Mouse (Mus musculus) myocyte (in vitro differentiated cells): ENCODE measurements at regions not wholly inside any gene's neighbourhood (a gene's known extent, or its start where the extent isn't known, plus 50 kb on each side); places are given as distances from the start of the nearest gene placed in this dataset.

Experiments used
- MAX ChIP-seq: IDR thresholded peaks from one replicate; pipeline ENCODE4 v1.6.1; 2011; ENCODE audit warnings: low read depth, mild to moderate bottlenecking, control low read depth
- MYOD1 ChIP-seq, 3 experiments: IDR thresholded peaks; one replicate each; pipeline ENCODE4 v1.6.1; 2011; ENCODE audit warnings: control low read depth in 2 of 3, low read depth in 2 of 3, mild to moderate bottlenecking in 2 of 3, moderate library complexity in 1 of 3; ENCODE audit not compliant: insufficient read length in 2 of 3, control insufficient read depth in 1 of 3
- MYOG ChIP-seq, 3 experiments: IDR thresholded peaks; one replicate each; pipeline ENCODE4 v1.6.1; 2011; ENCODE audit warnings: control low read depth in 2 of 3, low read depth in 2 of 3, mild to moderate bottlenecking in 2 of 3; ENCODE audit not compliant: insufficient read length in 2 of 3, control insufficient read depth in 1 of 3, insufficient read depth in 1 of 3
- POLR2A ChIP-seq: IDR thresholded peaks from one replicate; pipeline ENCODE4 v1.6.1; 2011; ENCODE audit warnings: low read depth, mild to moderate bottlenecking, control low read depth, moderate library complexity; ENCODE audit not compliant: insufficient read length
- TCF12 ChIP-seq: IDR thresholded peaks from one replicate; pipeline ENCODE4 v1.6.1; 2011; ENCODE audit warnings: mild to moderate bottlenecking, control low read depth; ENCODE audit not compliant: poor library complexity, insufficient read depth, severe bottlenecking

DNA sequence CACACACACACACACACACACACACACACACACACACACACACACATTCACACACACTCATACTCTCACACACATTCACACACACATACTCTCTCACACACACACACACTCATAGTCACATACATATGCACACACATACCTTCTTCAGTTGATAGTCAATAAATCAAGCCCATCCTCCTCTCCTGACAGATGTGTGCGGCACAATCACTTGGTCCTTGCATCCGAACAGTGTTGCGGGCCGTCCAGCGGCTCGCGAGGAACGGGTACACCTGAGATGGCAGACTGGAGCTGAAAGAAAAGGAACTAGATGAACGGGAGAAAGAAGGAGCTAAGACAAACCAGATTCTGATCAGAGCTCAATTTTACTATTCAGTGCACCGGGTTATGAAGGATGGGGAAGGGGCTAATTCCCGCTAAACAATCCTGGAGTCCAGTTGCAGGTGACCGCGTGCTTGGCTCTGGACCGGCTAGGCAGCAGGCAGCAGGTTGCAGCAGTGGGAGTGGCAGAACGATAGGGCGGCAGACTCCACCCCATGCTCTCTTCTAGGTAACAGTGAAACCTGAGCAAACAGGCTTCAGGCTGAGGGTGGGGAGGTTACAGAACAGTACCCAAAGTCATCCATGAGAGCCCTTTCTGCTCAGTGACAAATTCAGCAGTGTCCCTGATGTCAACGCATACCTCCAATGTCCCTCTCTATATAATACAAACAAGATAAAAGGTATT lies 247.8 kb downstream of the Csl start:
- TF ChIP-seq MAX: no peak
- no peak for TF ChIP-seq POLR2A
- no peak for TF ChIP-seq MYOD1 (IDR thresholded peaks at IDR 0.05; ENCODE audit: control insufficient read depth in 1 of 3, insufficient read length in 2 of 3, low read depth in 2 of 3)
- TF ChIP-seq MYOG (IDR thresholded peaks at IDR 0.05; ENCODE audit: control insufficient read depth in 1 of 3, insufficient read depth in 1 of 3, insufficient read length in 2 of 3, low read depth in 2 of 3): no peak
- no peak for TF ChIP-seq TCF12
